In the genomic region with DNA sequence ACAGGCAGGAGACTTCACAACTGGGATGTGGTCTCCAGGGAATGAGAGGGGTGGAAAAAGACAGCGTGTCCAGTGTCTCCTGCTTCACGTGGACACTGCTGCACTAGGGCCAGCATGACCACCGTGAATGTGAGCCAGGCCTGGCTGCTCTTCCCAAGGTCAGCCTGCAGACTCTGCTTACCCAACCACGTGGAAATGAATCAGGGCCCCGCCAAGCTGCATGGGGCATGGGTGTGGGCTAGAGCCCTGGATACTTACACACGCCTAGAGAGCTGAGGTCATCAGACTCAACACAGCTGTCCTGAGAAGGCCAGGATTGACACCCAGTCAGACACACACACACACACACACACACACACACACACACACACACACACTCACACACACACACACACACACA, we compare ENCODE assay signal across 8 mouse cellular contexts.
DNase-seq lines count a peak whose midpoint lies in the region; ATAC-seq lines count a peak whose summit lies in the region.
"Had no signal": no experiment of that assay in that cellular context is flagged by ENCODE, and none has a peak within 500 bp of the region (broad histone marks: within the 10 kb centered on the region; RNA-seq: fewer than 3 reads in every experiment).

No protein-coding gene starts in this region.

- no peak overlapping the region for H3K27ac ChIP-seq in intestine, embryonic 15.5 days
- H3K27ac ChIP-seq: limb, embryonic 13.5 days had no signal

- 39% methylated on average over 6 of the region's 6 CpGs for WGBS in intestine, embryonic 15.5 days

- no peak overlapping the region for H3K4me2 ChIP-seq in intestine, embryonic 15.5 days (replicated peaks)
- H3K4me2 ChIP-seq: limb, embryonic 13.5 days had no signal

- H3K4me1 ChIP-seq in intestine, embryonic 15.5 days (replicated peaks): peaks cover 4% of the 10 kb centered on the region; the same call in 1 of the 2 replicates
- H3K4me1 ChIP-seq: limb, embryonic 13.5 days had no signal

- ATAC-seq in intestine, embryonic 15.5 days: peak; percentile 72

- no peaks in the 10 kb centered on the region for H3K27me3 ChIP-seq in intestine, embryonic 15.5 days (replicated peaks)
- H3K27me3 ChIP-seq: limb, embryonic 13.5 days had no signal

- DNase-seq in 3T3-L1 (ENCODE audit: low read depth, low spot score) (peak; percentile 91), NIH3T3 (ENCODE audit: low read depth) (peak; percentile 94), liver (no peak)
- DNase-seq in gastrocnemius, postnatal 10 days: peak; percentile 53
- DNase-seq in thymus, postnatal 14 days: no peak
- DNase-seq in left cerebral cortex, postnatal 25 days (ENCODE audit: low spot score in 2 of 2): no peak

- H3K9ac ChIP-seq in intestine, embryonic 15.5 days: no peak overlapping the region
- H3K9ac ChIP-seq: limb, embryonic 13.5 days had no signal

- no peak overlapping the region for H3K4me3 ChIP-seq in intestine, embryonic 15.5 days (replicated peaks)
- H3K4me3 ChIP-seq: limb, embryonic 13.5 days had no signal

- intact Hi-C loops in left cerebral cortex, postnatal 25 days (cut with DNase I): no loop called here

- H3K36me3 ChIP-seq in intestine, embryonic 15.5 days: no peaks in the 10 kb centered on the region
- H3K36me3 ChIP-seq: limb, embryonic 13.5 days had no signal

- H3K9me3 ChIP-seq in intestine, embryonic 15.5 days: no peaks in the 10 kb centered on the region
- H3K9me3 ChIP-seq: limb, embryonic 13.5 days had no signal

Comparison
In these comparisons a context has a peak if more than half of its experiments do, and no peak if none do; other contexts are left out.
1. DNase-seq: peak in 3T3-L1 (single experiment), NIH3T3 (single experiment) and gastrocnemius, postnatal 10 days (single experiment); none in thymus, postnatal 14 days (single experiment), left cerebral cortex, postnatal 25 days (0 of 2) and liver (single experiment).